Mouse (Mus musculus) C2C12 (cell line): ENCODE results near the gene Snx30.

ENCODE experiments used
- CEBPB ChIP-seq: IDR thresholded peaks from one replicate; pipeline ENCODE4 v1.6.1; 2011; ENCODE audit warnings: low read depth, mild to moderate bottlenecking, control low read depth, moderate library complexity
- CTCF ChIP-seq: IDR thresholded peaks from one replicate; pipeline ENCODE4 v1.5.1; 2011; ENCODE audit not compliant: control insufficient read depth, insufficient read depth, insufficient read length
- FOSL1 ChIP-seq: IDR thresholded peaks from one replicate; pipeline ENCODE4 v1.8.0; 2011; ENCODE audit warnings: mild to moderate bottlenecking, low read length; ENCODE audit not compliant: poor library complexity, insufficient read depth, severe bottlenecking
- MAX ChIP-seq: IDR thresholded peaks from one replicate; pipeline ENCODE4 v1.6.1; 2011; ENCODE audit warnings: mild to moderate bottlenecking, control low read depth
- MYOD1 ChIP-seq: IDR thresholded peaks from one replicate; pipeline ENCODE4 v1.6.1; 2011; ENCODE audit warnings: low read depth; ENCODE audit not compliant: control insufficient read depth, insufficient read length
- MYOG ChIP-seq: IDR thresholded peaks from one replicate; pipeline ENCODE4 v1.6.1; 2011; ENCODE audit not compliant: control insufficient read depth, insufficient read length; ENCODE audit errors: extremely low read depth
- USF1 ChIP-seq: IDR thresholded peaks from one replicate; pipeline ENCODE4 v1.6.1; 2011; ENCODE audit warnings: low read depth, mild to moderate bottlenecking, control low read depth, moderate library complexity

GRCm38 (mm10) chr4:59802107-59802506, 3.5 kb upstream of the Snx30 start:
- TF ChIP-seq CTCF: no peak
- TF ChIP-seq MAX: no peak
- TF ChIP-seq MYOD1: no peak
- TF ChIP-seq USF1: no peak
- no peak for TF ChIP-seq CEBPB
- TF ChIP-seq MYOG: no peak
- TF ChIP-seq FOSL1: no peak
